Mouse (Mus musculus): ENCODE data around the gene Cenpx. TPM values are rescaled to one million over a fixed set of nuclear protein-coding genes. Genes with fewer than 3 reads are reported as not detected.
"Not testable (repeated sequence)": the region's sequence is repeated elsewhere in the genome, so short reads cannot be mapped to it uniquely, and the experiment has no call there.

Gene Cenpx
- 10 to 100 TPM; 25.4 to 32.7 TPM for total RNA-seq (2021)
- long read RNA-seq, experiment 1, transcript Cenpx-203 (6 exons, 873 nt) = minor isoform, 14 of 102 reads
- long read RNA-seq, experiment 1, transcript Cenpx-202 (5 exons, 606 nt) = major isoform, 61 of 102 reads
- long read RNA-seq, experiment 1, partial matches to known transcripts = 6 of 102 reads
- long read RNA-seq, experiment 1, other reads (novel, unspliced or antisense) = 20 of 102 reads
- long read RNA-seq, experiment 2, transcript Cenpx-202 (5 exons, 606 nt) = major isoform, 39 of 64 reads
- long read RNA-seq, experiment 2, transcript Cenpx-203 (6 exons, 873 nt) = minor isoform, 8 of 64 reads
- long read RNA-seq, experiment 2, partial matches to known transcripts = 3 of 64 reads
- long read RNA-seq, experiment 2, other reads (novel, unspliced or antisense) = 13 of 64 reads

DNA sequence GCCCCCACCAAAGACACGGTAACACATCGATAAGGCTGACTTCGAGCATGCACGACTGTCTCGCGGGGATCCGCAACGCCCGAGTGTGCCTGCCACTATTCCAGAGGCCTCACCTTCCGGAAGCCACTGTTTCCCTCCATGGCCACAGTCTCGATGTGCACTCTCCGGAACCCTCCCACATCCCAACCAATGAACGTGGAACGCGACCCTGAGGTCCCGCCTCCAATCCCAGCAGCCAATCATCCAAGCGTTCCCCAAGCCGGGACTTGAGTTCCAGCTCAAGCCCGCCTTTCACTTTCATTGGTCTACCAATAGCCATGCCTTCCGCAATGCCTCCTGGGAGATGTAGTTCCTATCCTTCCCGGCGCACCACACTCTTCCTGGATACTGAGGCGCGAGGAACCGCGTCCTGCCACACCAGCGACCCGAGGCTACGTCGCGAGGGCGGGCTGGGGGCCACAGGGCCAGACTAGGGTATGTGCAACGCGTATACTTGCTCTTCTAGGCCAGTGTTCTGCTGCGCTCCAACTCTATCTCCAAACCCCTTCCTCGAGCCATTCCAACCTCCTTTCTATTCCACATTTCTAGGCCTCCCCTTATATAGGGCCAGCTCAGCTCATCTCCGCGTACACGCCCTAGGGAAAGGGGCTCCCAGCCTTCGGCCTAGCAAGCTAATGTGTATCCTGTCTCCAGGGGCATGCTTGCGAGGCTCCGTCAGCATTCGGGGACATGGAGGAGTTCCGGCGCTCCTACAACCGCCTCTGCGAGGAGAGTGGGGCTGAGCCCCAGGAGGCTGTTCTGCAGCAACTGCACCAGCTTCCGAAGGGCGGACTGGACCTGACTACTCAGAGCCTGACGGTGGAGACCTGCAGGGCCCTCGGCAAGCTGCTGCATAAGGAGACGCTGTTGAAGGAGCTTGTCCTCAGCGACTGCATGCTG lies at the start of gene Cenpx, which contains the start of gene Lrrc45:
Gene Cenpx, minus strand, starts transcription at position 159 of the 939 bp plus-strand sequence.
Gene Lrrc45, plus strand, starts transcription at position 346 of the 939 bp plus-strand sequence.
- peak; percentile 98 for DNase-seq

- DNase-seq = not testable (repeated sequence)
Measured at GRCm38 (mm10) chr11:120762672-120763041, 49.1 kb upstream of the Cenpx start, which contains the start of gene Hmga1b. Gene Hmga1b (plus strand): TSS chr11:120762794.

DNA sequence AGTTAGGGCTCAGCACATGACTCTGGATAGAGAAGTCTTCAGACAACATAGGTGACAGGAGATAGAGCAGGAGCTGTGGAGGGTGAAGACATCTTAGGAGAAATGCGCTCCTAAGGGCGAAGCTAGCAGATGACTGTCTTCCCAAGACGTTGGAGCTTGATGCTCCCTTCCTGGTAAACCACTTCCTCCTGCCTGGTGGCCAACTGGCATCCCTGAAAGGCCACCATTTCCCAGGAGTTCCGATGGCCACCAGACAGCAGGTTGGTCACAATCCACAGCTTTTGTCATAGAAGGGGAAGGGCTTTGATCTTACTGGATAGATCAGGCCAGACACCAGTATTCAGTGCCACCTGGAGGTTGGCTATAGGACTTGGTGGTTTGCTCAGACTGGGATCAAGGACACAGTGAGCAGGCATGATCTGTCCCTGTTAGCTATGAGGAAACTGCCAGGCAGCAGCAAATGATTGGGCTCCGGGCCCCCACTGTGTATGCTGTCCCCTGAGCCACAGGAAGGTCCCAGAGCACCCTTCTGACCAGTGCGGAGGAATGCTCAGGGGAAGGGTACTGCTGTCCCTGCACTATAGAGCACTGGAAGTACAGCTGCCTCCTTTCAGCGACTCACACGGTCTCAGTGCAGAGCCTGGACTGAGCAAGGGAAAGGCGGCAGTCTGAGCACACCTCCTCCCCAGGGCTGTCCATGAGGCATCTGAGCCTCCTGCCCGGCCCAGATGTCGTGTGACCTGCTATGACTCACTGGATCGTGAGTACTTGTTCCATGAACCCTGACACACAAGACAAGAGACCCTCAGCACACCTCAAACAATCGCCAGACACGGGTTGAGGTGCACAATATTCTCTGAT lies 48.5 kb upstream of the Cenpx start:
- DNase-seq = no peak

GRCm38 (mm10) chr11:120760236-120760635 lies 46.7 kb upstream of the Cenpx start:
- DNase-seq = no peak

DNA sequence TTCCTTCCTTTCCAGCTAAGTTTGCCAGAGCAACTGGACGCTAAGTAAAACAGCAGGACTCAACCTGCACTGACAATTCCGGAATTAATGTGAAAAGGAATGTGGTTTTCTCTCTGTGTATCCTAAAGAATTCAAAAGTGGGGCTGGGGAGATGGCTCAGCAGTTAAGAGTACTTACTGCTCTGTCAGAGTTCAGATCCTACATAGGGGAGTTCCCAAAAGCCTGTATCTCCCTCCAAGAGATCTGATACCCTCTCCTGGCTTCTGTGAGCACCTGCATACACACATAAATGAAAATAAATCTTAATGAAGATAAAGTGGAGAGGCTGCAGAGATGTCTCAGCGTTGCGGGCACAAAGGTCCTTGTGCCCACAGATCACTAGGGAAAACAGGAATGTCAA lies 38.1 kb upstream of the Cenpx start:
- DNase-seq = no peak

GRCm38 (mm10) chr11:120749430-120749829 lies 35.9 kb upstream of the Cenpx start:
- DNase-seq = no peak

GRCm38 (mm10) chr11:120747974-120748373 lies 34.4 kb upstream of the Cenpx start:
- DNase-seq = no peak

GRCm38 (mm10) chr11:120744121-120744701 lies 30.7 kb upstream of the Cenpx start:
- DNase-seq = no peak

- DNase-seq = no peak
Measured at GRCm38 (mm10) chr11:120740981-120741380, 27.4 kb upstream of the Cenpx start.

DNA sequence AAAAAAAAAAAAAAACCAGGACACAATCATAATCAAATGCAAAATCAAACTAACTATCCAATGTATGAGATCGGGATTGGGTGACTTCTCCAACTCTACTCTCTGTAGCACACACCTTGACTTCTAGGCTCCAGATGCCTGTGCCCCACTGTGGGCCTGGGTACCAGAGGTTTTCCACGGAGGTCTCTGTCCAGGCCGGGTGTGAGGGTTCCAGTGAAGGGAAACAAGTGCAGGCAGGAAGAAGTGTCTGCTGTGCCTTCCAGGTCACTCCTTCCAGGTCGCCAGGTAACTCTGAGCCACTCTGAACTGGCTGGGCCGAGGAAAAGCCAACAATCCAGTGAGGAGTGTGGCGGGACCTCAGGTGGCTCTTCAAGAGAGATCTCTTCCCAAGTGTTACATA lies 22.9 kb upstream of the Cenpx start:
- no peak for DNase-seq

DNA sequence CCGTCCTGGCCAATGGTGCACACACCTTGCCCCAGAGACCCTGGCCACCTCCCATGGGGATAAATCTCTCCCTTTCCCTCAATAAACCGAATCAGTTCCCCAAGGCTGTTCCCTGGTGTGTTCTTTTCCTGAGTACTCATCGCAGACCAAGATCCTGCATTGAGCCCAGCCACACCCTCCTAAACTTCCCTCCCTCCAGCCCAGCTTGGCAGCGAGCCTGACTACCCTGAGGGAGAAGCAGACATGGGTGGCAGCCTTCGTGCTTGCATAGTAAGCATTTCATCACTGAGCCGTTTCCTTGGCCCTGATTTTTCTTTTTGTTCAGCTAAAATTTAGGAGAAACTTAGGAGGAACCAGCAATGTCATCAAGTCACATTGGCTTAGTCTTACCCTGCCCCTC lies 20.0 kb upstream of the Cenpx start:
- no peak for DNase-seq

DNA sequence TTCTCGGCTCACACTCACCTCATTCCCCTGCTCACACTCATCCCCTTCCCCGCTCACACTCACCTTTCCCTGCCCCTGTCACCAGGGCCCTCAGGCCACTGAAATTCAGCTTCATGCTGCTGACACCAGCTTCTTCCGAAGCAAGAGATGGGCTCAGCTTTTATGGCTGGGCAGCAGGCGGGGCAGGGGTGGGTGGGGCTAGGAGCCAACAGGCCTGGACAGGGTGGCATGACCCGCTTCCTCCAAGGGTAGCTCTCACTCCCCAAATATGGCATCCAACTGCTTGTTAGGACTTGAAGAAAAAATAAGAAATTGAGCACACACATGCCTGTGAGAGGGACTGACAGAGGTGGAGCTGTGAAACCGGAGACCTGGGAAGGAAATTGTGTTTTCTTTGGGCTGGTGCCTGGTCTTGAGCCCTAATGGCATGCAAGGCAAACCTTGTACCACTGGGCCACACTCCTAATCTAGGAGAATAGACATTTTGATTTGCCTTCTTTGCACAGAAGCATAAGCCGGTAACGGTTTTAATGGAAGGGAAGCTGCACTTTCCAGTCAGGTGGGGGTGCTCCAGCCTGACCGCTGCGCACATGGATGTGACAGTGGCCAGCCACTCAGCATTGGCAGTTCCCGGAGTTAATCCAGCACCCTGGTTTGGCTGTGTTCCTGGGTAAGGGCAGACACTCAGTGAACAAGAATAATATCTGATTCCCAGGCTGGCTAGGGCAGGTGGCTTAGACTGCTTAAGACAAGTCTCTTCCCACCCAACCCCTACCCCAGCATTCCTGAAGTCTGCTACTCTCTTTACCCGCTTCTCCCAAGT lies 18.5 kb upstream of the Cenpx start, which contains the start of gene Cbr2:
Gene Cbr2, minus strand, starts transcription at position 257 of the 823 bp plus-strand sequence.
- no peak for DNase-seq

GRCm38 (mm10) chr11:120731395-120731794 lies 17.9 kb upstream of the Cenpx start:
- DNase-seq = no peak

DNA sequence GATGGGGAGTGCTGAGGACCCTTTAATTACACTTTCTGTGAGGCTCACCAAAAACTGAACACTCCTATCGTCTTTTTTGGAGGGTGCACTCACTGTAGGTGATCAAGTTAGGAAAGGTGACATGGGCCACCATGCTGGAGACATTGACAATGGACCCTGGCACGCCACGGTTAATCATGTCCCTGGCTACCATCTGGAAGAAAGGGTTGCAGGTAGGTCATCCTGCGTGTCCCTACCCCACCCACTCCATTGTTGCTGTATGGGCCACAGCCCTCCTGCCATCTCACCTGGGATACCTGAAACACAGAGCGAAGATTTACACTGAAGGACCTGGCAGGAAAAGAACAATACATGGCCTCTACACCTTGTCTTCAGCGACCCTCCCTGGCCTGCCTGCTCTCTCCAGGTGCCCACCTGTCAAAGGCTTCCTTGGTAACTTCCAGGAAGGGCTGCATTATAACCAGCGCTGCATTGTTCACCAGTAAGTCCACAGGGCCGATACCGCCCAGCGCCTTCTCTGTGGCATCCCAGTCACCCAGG lies 16.9 kb upstream of the Cenpx start:
- DNase-seq = no peak

- DNase-seq = not testable (repeated sequence)
Measured at GRCm38 (mm10) chr11:120729432-120730050, 16.0 kb upstream of the Cenpx start.

- DNase-seq = no peak
Measured at GRCm38 (mm10) chr11:120728530-120729240, 15.1 kb upstream of the Cenpx start.

- no peak for DNase-seq
Measured at GRCm38 (mm10) chr11:120727564-120727963, 14.0 kb upstream of the Cenpx start.

DNA sequence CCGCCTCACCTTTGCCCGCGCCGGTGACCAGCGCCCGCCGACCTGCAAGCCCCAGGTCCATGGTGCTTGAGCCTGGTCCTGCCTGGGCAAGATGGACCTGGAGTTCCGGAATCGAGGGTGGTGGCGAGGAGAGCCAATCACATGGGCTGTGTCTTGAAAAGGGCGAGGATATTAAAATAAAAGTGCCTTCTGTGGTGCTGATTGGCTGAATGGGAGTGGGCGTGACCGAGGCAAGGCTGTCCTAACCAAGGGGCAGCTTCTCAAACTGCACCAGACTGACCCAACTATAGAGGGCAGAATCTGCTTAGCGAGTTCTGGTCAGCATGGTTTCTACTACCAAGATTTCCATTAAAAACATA lies 13.6 kb upstream of the Cenpx start, which contains the start of gene Dcxr:
Gene Dcxr, minus strand, starts transcription at position 113 of the 359 bp plus-strand sequence.
- peak; percentile 90 for DNase-seq

Data from gastrocnemius, postnatal 25 days (tissue).